Mouse (Mus musculus): ENCODE results near the gene Ugcg. TPM values are rescaled to one million over a fixed set of nuclear protein-coding genes. Genes with fewer than 3 reads are reported as not detected.
"Not testable (repeated sequence)": the region's sequence is repeated elsewhere in the genome, so short reads cannot be mapped to it uniquely, and the experiment has no call there.

Ugcg gene
- total RNA-seq, 2 experiments from 2014 or later: 78.9 to 90.0 TPM

- no peak for DNase-seq (ENCODE audit: low spot score in 2 of 2)
Observed at GRCm38 (mm10) chr4:59255988-59256387, 66.9 kb downstream of the Ugcg start.

GRCm38 (mm10) chr4:59257866-59258265, 68.8 kb downstream of the Ugcg start:
- DNase-seq (ENCODE audit: low spot score in 2 of 2): no peak

DNA sequence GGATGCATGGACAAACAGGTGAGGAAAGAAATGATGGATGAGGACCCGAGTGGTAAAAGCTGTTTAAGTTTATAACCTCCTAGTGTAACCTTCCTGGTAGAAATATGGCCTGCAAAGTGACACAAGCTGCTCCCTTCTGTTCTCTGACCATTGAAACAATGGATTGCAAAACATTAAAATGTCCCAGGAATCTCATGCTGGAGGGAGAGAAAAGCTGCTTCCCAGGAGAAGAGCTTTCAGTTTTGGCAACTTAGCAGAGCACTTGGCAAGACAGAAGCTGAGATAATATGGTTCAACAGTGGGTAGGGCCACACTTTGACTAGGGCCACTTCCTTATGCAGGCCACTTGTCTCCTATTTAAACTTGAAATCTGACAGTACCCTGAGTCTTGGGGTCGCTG, 69.7 kb downstream of the Ugcg start:
- DNase-seq (ENCODE audit: low spot score in 2 of 2): no peak

- DNase-seq (ENCODE audit: low spot score in 2 of 2): no peak
Observed at GRCm38 (mm10) chr4:59259806-59260205, 70.7 kb downstream of the Ugcg start.

GRCm38 (mm10) chr4:59260871-59261515, 71.9 kb downstream of the Ugcg start:
- DNase-seq (ENCODE audit: low spot score in 2 of 2): no peak

GRCm38 (mm10) chr4:59261582-59261981, 72.5 kb downstream of the Ugcg start:
- not testable (repeated sequence) for DNase-seq (ENCODE audit: low spot score in 2 of 2)

- DNase-seq (ENCODE audit: low spot score in 2 of 2): no peak
Observed at GRCm38 (mm10) chr4:59262156-59262555, 73.1 kb downstream of the Ugcg start.

GRCm38 (mm10) chr4:59263418-59263817, 74.4 kb downstream of the Ugcg start:
- DNase-seq (ENCODE audit: low spot score in 2 of 2): no peak

- DNase-seq (ENCODE audit: low spot score in 2 of 2): no peak
Observed at GRCm38 (mm10) chr4:59264611-59265095, 75.6 kb downstream of the Ugcg start.

DNA sequence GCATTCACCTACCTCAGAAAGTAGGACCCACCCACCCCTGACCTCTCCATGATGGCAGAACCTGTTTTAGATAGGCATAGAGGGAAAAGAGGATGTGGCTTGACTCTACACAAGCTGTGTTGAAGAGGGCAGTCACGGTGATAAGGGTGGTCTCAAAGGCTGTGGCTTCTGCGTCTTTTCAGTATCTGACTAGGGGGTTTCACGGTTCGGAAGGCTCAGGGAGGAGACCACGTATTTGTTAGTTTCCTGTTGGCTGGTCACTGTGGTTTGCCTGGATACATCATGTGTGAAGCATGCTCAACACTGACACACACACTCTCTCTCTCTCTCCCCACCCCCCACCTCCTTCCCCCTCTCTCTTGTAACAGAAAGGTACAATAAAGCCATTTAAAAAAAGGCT, 76.1 kb downstream of the Ugcg start:
- no peak for DNase-seq (ENCODE audit: low spot score in 2 of 2)

DNA sequence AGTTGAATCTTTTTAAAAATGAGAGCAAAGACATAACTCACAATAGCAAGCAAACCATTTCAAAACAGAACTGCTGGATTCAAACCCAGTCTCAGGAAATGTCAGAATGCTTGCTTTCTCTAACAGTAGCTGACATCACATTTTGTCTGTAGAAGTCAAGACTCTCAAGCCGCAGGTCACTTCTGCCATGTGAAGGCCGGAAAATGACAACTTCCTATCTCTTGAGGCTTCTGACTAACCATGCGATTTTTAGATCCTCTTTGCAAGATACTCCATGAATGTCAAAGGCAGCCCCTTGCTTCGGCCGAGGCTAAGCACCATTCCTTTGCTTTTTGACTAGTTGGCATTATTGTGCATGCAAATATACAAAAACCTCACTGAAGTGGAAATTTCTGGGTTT, 76.6 kb downstream of the Ugcg start:
- DNase-seq (ENCODE audit: low spot score in 2 of 2): no peak

Other genes with a start within 250 kb of the Ugcg start
- gene Zkscan16, start 245.6 kb upstream of the Ugcg start, total RNA-seq (2021): 10 to 100 TPM; 22.5 to 26.9 TPM
- 1 to 10 TPM; 5.3 to 5.8 TPM for gene Ptgr1, start 202.1 kb upstream of the Ugcg start, total RNA-seq (2021)
- 1 to 10 TPM; 7.0 to 7.7 TPM for gene Dnajc25, start 194.2 kb upstream of the Ugcg start, total RNA-seq (2021)
- gene Gm20503, start 186.0 kb upstream of the Ugcg start, total RNA-seq (2021): 1 to 10 TPM in 1 of 2 experiments, not detected in 1; 6.5 TPM
- 100 to 1,000 TPM; 123 to 127 TPM for gene Gng10, start 154.2 kb upstream of the Ugcg start, total RNA-seq (2021)
- not detected for gene AI481877, start 50.3 kb upstream of the Ugcg start, total RNA-seq (2021)
- 1 to 10 TPM; 8.2 to 9.0 TPM for gene Susd1, start 249.4 kb downstream of the Ugcg start, total RNA-seq (2021)

Data from layer of hippocampus, postnatal 10 days (tissue).